Mouse (Mus musculus): Measurements from ENCODE around the gene Dennd1b. TPM values are rescaled to one million over a fixed set of nuclear protein-coding genes. Genes with fewer than 3 reads are reported as not detected.

Gene Dennd1b
- total RNA-seq, 2 experiments from 2014 or later, result 28.5 to 30.5 TPM

Other genes with a start within 250 kb of the Dennd1b start
- under 1 TPM; 0.66 to 0.85 TPM for gene Lhx9, start 114.9 kb upstream of the Dennd1b start, total RNA-seq (2021)
- gene 2310009B15Rik, start 106.6 kb upstream of the Dennd1b start, total RNA-seq (2021), result 10 to 100 TPM; 14.4 to 15.8 TPM

All from left cerebral cortex, postnatal 25 days (tissue).